Mouse (Mus musculus) liver, embryonic 14.5 days (tissue): ENCODE measurements around the gene Axl. TPM values are rescaled to one million over a fixed set of nuclear protein-coding genes. Genes with fewer than 3 reads are reported as not detected.

Experiments used
- ATAC-seq: fragments of 200-750 bp; cut with Nextera tagmentation; 2 replicates; pipeline ENCODE4 v1.8.0; 2017; ENCODE audit warnings: moderate number of reproducible peaks, mild to moderate bottlenecking, moderate library complexity; ENCODE audit not compliant: insufficient read depth
- DNase-seq, 3 experiments: peaks; one replicate each; pipeline ENCODE4 v3.0.0-alpha.2; 2012 to 2013; ENCODE audit warnings: low read depth in 3 of 3, low spot score in 3 of 3
- H3K27ac ChIP-seq: fragments of 300-500 bp; sonication (generic); 2 replicates; pipeline ENCODE4 v1.5.1; 2014; ENCODE audit warnings: moderate library complexity, mild to moderate bottlenecking, control low read depth, inconsistent platforms
- H3K27me3 ChIP-seq: fragments of 300-500 bp; sonication (generic); 2 replicates; pipeline ENCODE4 v1.6.1; 2014; ENCODE audit warnings: mild to moderate bottlenecking, low read length, moderate library complexity; ENCODE audit not compliant: control insufficient read depth, insufficient read depth
- H3K36me3 ChIP-seq: fragments of 300-500 bp; sonication (generic); replicated peaks from 2 replicates; pipeline ENCODE4 v1.6.1; 2014; ENCODE audit warnings: low read depth; ENCODE audit not compliant: control insufficient read depth, insufficient read depth
- H3K4me1 ChIP-seq, 2 experiments: fragments of 200-500 bp in 1 of 2; fragments of 300-500 bp in 1 of 2; sonication (generic) in 1 of 2; replicated peaks; 2 replicates each; pipeline ENCODE4 v1.6.1; 2012 to 2014; ENCODE audit warnings: antibody characterized with exemption in 1 of 2, inconsistent platforms in 1 of 2, low read length in 1 of 2; ENCODE audit not compliant: control insufficient read depth in 2 of 2, insufficient read depth in 2 of 2
- H3K4me2 ChIP-seq: fragments of 300-500 bp; sonication (generic); 2 replicates; pipeline ENCODE4 v1.6.1; 2014; ENCODE audit warnings: low read depth, mild to moderate bottlenecking, control low read depth, moderate library complexity
- H3K4me3 ChIP-seq, 2 experiments: fragments of 200-500 bp in 1 of 2; fragments of 300-500 bp in 1 of 2; sonication (generic) in 1 of 2; 2 replicates each; pipeline ENCODE4 v1.5.1; 2012 to 2014; ENCODE audit warnings: low read depth in 2 of 2, low read length in 2 of 2, mild to moderate bottlenecking in 2 of 2, control low read depth in 1 of 2, inconsistent platforms in 1 of 2, moderate library complexity in 1 of 2; ENCODE audit not compliant: insufficient read depth in 1 of 2
- H3K9ac ChIP-seq: fragments of 300-500 bp; sonication (generic); replicated peaks from 2 replicates; pipeline ENCODE4 v1.6.1; 2014; ENCODE audit warnings: mild to moderate bottlenecking, control low read depth, moderate library complexity
- H3K9me3 ChIP-seq: fragments of 300-500 bp; sonication (generic); 2 replicates; pipeline ENCODE4 v1.6.1; 2016; ENCODE audit warnings: low read length, mixed read lengths; ENCODE audit not compliant: control insufficient read depth
- CTCF ChIP-seq: IDR thresholded peaks from 2 replicates; pipeline ENCODE4 v1.5.1; 2016; ENCODE audit warnings: antibody characterized with exemption, low read depth, control low read depth
- EP300 ChIP-seq: IDR thresholded peaks from 2 replicates; pipeline ENCODE4 v1.6.1; 2016; ENCODE audit warnings: antibody characterized with exemption, low read depth
- WGBS: fragments of 180-500 bp; shearing (Covaris S2); extraction: QIAGEN DNeasy Blood & Tissue Kit; methylation state at CpG from one replicate; pipeline ENCODE4 v1.1.7; 2014; ENCODE audit not compliant: insufficient replicate concordance; 5-methylcytosine and 5-hydroxymethylcytosine counted together
- polyA plus RNA-seq, 2 experiments: library from polyadenylated mRNA; depleted of rRNA in 1 of 2; stranded (reverse) in 1 of 2; unstranded in 1 of 2; fragments of >200 nt; fragmentation: Nextera tagmentation in 1 of 2; extraction: Ambion mirVana in 1 of 2; gene quantifications; 2 replicates each; pipeline versions ENCODE4 v1.2.1 to v1.2.3; 2012 to 2014

The Axl gene
- polyA plus RNA-seq, 2 experiments = 5.8 to 11.8 TPM

DNA sequence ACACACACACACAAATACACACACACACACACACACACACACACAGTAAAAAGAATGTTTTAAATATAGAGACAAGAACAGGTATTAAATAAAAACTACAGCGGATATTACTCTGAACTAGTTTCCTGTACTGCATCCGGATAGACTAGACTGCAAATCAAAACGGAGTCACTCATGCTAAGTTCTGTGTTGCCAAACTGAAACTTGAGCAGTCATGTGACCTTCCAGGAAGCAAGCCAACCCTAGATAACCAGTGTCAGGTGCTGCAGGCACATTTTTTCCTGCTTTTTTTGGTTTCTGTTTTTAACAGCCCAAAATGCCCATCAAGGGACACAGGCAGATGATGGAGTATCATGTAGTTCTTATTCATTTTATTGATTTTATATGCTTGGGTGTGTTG lies 38.7 kb upstream of the Axl start:
- TF ChIP-seq EP300 (no peak), CTCF (no peak)
- no peak overlapping the region for H3K4me2 ChIP-seq
- H3K4me1 ChIP-seq = no peaks in the 10 kb centered on the region; a peak in 1 of 4 replicates
- H3K9ac ChIP-seq = no peak overlapping the region
- no peak for DNase-seq
- no peak overlapping the region for H3K27ac ChIP-seq
- no peak overlapping the region for H3K4me3 ChIP-seq
- H3K27me3 ChIP-seq = no peaks in the 10 kb centered on the region
- 19% methylated on average over 3 of the region's 3 CpGs for WGBS
- H3K9me3 ChIP-seq = no peaks in the 10 kb centered on the region
- H3K36me3 ChIP-seq = no peaks in the 10 kb centered on the region
- ATAC-seq = no peak

DNA sequence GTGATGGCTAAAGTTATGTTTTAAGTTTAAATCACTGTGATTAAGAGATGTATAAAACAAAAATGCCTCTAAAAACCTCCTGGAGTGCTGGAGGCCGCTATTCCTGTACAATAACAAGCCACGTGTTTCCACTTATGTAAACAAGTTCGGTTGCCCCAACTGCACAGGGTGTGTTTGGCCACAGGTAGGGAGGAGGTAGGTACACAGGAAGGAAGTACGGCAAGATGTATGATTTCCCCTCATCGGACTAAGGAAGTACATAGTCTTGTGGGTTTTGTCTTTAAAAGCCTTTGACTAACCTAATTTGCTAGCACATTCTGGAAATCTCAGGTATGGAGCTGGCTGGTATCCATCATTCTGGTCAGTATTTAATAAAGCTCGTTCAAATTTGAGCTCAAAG lies 37.5 kb upstream of the Axl start:
- Histone ChIP-seq H3K4me3 (no peak overlapping the region), H3K4me2 (no peak overlapping the region), H3K9me3 (no peaks in the 10 kb centered on the region), H3K27ac (no peak overlapping the region), H3K36me3 (no peaks in the 10 kb centered on the region), H3K9ac (no peak overlapping the region), H3K27me3 (no peaks in the 10 kb centered on the region), H3K4me1 (no peaks in the 10 kb centered on the region; a peak in 1 of 4 replicates)
- ATAC-seq = no peak
- no peak for DNase-seq
- no peak for TF ChIP-seq CTCF
- TF ChIP-seq EP300 = no peak
- WGBS = 46% methylated on average over 6 of the region's 6 CpGs

DNA sequence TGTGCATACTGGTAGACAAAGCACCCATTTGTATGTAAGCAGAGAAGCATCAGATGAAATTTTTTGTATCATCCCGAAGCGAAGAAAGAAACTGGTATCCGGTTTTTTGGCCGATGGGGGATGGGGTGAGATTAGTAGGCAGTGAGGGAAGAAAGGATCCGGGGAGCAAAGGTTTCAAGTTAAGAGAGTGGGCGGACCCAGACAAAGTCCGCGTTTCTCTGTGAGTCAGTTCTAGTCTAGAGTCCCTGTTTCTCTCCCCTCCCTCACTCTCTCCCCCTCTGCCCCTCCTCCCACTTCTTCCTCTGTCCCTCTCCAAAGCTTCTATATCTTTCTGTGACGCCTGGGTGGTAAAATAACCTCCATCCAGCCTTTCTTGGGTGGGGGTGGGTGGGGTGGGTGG lies 36.5 kb upstream of the Axl start:
- DNase-seq (no peak), ATAC-seq (no peak)
- Histone ChIP-seq H3K9me3 (no peaks in the 10 kb centered on the region), H3K27ac (no peak overlapping the region), H3K4me1 (no peaks in the 10 kb centered on the region; a peak in 1 of 4 replicates), H3K4me3 (no peak overlapping the region), H3K4me2 (no peak overlapping the region), H3K27me3 (no peaks in the 10 kb centered on the region), H3K36me3 (no peaks in the 10 kb centered on the region), H3K9ac (no peak overlapping the region)
- WGBS = 49% methylated on average over 9 of the region's 9 CpGs
- TF ChIP-seq CTCF (no peak), EP300 (no peak)

DNA sequence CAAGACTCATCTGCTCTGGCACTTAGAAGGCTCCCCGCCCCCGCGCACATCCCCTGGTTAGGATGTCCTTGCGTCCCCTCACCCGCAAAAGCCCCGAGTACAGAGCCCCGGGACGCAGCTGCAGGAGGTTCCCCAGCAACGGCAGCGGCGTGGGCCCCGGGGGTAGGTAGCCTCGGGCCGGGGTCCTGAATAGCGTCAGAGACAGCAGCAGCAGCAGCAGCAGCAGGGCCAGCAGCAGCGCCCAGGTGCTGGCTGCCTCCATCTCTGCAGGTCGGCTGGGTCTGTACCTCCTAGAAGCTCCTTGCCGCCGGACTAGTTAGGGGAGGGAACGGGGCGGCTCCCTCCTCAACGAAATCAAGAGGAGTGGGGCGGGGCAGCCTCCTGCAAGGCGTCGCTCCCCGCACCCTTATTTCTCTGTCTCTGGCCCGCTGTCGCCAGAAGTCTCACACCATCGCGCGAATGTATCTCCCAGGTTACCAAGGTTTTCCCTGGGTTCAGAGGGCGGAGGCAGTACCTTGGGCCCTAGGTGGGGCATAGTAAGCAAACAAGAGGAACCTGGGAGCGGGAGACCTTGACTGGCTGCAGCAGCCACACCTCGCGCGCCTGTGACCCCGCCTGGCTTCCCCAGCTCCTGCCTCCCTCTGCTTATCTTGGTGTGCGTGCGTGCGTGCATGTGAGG lies 27.9 kb upstream of the Axl start, which contains the start of gene Cyp2s1:
Cyp2s1 (minus strand) TSS at position 673 of the 679 bp plus-strand sequence.
- TF ChIP-seq EP300 (no peak), CTCF (no peak)
- H3K27me3 ChIP-seq = peaks cover 15% of the 10 kb centered on the region
- peak within 1 kb of the TSS; percentile 56 for H3K4me2 ChIP-seq
- no peaks in the 10 kb centered on the region for H3K4me1 ChIP-seq
- H3K36me3 ChIP-seq = no peaks in the 10 kb centered on the region
- H3K4me3 ChIP-seq = peak within 1 kb of the TSS; percentile 27 to 34
- H3K27ac ChIP-seq = no peak within 1 kb of the TSS
- no peak within 1 kb of the TSS; the same call in 1 of the 2 replicates for H3K9ac ChIP-seq
- ATAC-seq (peak; percentile 21; the same call in 1 of the 2 replicates), DNase-seq (no peak)
- no peaks in the 10 kb centered on the region for H3K9me3 ChIP-seq
- WGBS = 1% methylated on average over 40 of the region's 40 CpGs

DNA sequence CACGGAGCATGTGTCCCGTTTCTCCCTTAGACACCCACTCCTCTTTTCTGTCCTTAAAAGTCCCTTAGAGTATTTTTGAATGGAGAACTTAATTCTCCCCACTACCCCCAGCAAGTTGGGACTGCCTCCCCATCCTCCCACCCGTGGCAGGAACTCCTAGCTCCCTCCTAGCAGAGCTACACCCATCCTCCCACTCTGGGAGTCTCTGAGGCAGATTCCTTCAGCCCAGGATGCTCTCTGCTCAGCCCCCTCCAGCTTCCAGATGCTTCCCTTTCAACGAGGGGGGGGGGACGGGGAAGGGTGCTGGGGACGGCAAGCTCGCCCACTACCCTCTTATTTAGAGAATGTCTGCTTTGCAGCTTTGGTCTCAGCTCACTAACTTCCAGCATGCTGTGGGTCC lies 27.1 kb upstream of the Axl start:
- Histone ChIP-seq H3K27me3 (peaks cover 15% of the 10 kb centered on the region), H3K4me2 (no peak overlapping the region), H3K9me3 (no peaks in the 10 kb centered on the region), H3K9ac (no peak overlapping the region), H3K4me3 (no peak overlapping the region), H3K4me1 (no peaks in the 10 kb centered on the region), H3K36me3 (no peaks in the 10 kb centered on the region), H3K27ac (no peak overlapping the region)
- no peak for DNase-seq
- TF ChIP-seq CTCF (no peak), EP300 (no peak)
- 20% methylated on average over 7 of the region's 7 CpGs for WGBS
- no peak for ATAC-seq
